Mouse (Mus musculus) brain, embryonic 14.5 days (tissue): ENCODE measurements around the gene Uhrf1.

Source experiments
- CTCF ChIP-seq: fragments of 200-500 bp; IDR thresholded peaks from 2 replicates; pipeline ENCODE4 v1.5.1; 2012; ENCODE audit warnings: inconsistent platforms, mild to moderate bottlenecking, moderate library complexity, borderline replicate concordance; ENCODE audit not compliant: insufficient read depth, insufficient read length; ENCODE audit errors: extremely low read depth
- POLR2A ChIP-seq: fragments of 200-500 bp; IDR thresholded peaks from 2 replicates; pipeline ENCODE4 v1.6.1; 2012; ENCODE audit warnings: mild to moderate bottlenecking, inconsistent platforms, borderline replicate concordance; ENCODE audit not compliant: poor library complexity, insufficient read depth, insufficient read length, severe bottlenecking; ENCODE audit errors: extremely low read depth

DNA sequence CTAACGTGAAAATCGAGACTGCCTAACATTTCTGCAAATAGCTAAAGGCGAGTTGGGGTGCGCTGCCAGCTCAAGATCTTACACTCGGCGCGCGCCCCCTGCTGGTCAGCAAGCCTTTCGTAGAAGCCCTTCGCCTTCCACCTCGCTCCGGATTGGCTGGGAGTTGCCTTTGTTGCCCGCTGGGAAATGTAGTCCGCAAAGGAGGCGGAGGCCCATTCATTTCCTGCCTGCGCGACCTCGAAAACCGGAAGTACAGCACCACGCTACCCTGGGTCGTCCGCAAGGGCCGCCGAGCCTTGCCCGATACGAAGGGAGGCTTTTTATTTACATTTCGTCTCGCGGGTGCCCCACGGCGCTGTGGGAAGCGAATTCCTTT is 47.3 kb upstream of the Uhrf1 start:
- TF ChIP-seq POLR2A (peak; percentile 41; the same call in 1 of the 2 replicates), CTCF (peak; percentile 97)
